Mouse (Mus musculus) CH12.LX (cell line): ENCODE measurements around the gene Cyp39a1. TPM values are rescaled to one million over a fixed set of nuclear protein-coding genes. Genes with fewer than 3 reads are reported as not detected.

Experiments
- DNase-seq: peaks from one replicate; pipeline ENCODE4 v3.0.0-alpha.2; 2013; ENCODE audit errors: extremely low read depth
- H3K27ac ChIP-seq: 2 replicates; pipeline ENCODE4 v1.5.1; 2012; ENCODE audit warnings: low read depth, mild to moderate bottlenecking, control low read depth, moderate library complexity; ENCODE audit not compliant: insufficient read depth
- H3K27me3 ChIP-seq: replicated peaks from 2 replicates; pipeline ENCODE3; 2012; ENCODE audit warnings: inconsistent platforms
- H3K36me3 ChIP-seq, 2 experiments: replicated peaks in 1 of 2; 2 replicates each; pipeline versions ENCODE3 to v1.6.1; 2012; ENCODE audit warnings: inconsistent platforms in 1 of 2, low read length in 1 of 2, mild to moderate bottlenecking in 1 of 2, mixed read lengths in 1 of 2, moderate library complexity in 1 of 2; ENCODE audit not compliant: control insufficient read depth in 1 of 2, insufficient read depth in 1 of 2
- H3K4me1 ChIP-seq, 2 experiments: 2 replicates each; pipeline ENCODE4 v1.6.1; 2012; ENCODE audit warnings: inconsistent platforms in 1 of 2, moderate library complexity in 1 of 2; ENCODE audit not compliant: insufficient read depth in 2 of 2, control insufficient read depth in 1 of 2
- H3K4me2 ChIP-seq: 2 replicates; pipeline ENCODE4 v1.6.1; 2012; ENCODE audit warnings: low read depth, mild to moderate bottlenecking, control low read depth; ENCODE audit not compliant: poor library complexity, insufficient read depth, severe bottlenecking
- H3K4me3 ChIP-seq, 3 experiments: fragments of 150-350 bp in 1 of 3; sonication (generic) in 1 of 3; replicated peaks in 1 of 3; 2 replicates each; pipeline versions ENCODE3 to v1.5.1; 2011 to 2012; ENCODE audit warnings: low read depth in 2 of 3, low read length in 2 of 3, mild to moderate bottlenecking in 2 of 3, moderate library complexity in 2 of 3, control low read depth in 1 of 3, improper control_type of control experiment in 1 of 3, inconsistent platforms in 1 of 3, mixed read lengths in 1 of 3; ENCODE audit not compliant: poor library complexity in 1 of 3
- H3K79me2 ChIP-seq: replicated peaks from 2 replicates; pipeline ENCODE4 v1.6.1; 2012; ENCODE audit warnings: mild to moderate bottlenecking, moderate library complexity; ENCODE audit not compliant: control insufficient read depth, poor library complexity, insufficient read depth, severe bottlenecking; ENCODE audit errors: extremely low read depth
- H3K9ac ChIP-seq: 2 replicates; pipeline ENCODE4 v1.6.1; 2012; ENCODE audit warnings: low read depth, mild to moderate bottlenecking, control low read depth, moderate library complexity; ENCODE audit not compliant: insufficient read depth
- H3K9me3 ChIP-seq: replicated peaks from 2 replicates; pipeline ENCODE3; 2012; ENCODE audit warnings: low read length, inconsistent platforms, mixed read lengths
- BHLHE40 ChIP-seq: IDR thresholded peaks from 2 replicates; pipeline ENCODE4 v1.6.1; 2011; ENCODE audit warnings: mild to moderate bottlenecking, low read depth, low read length, improper control_type of control experiment
- CHD1 ChIP-seq: IDR thresholded peaks from 2 replicates; pipeline ENCODE4 v1.6.1; 2012; ENCODE audit warnings: low read depth, low read length, improper control_type of control experiment, inconsistent platforms
- CHD2 ChIP-seq: IDR thresholded peaks from 2 replicates; pipeline ENCODE4 v1.6.1; 2011; ENCODE audit warnings: low read length, improper control_type of control experiment
- E2F4 ChIP-seq: IDR thresholded peaks from 2 replicates; pipeline ENCODE4 v1.6.1; 2011; ENCODE audit warnings: low read depth, low read length, improper control_type of control experiment; ENCODE audit not compliant: insufficient replicate concordance
- ETS1 ChIP-seq: conservative IDR thresholded peaks from 2 replicates; pipeline ENCODE4 v1.6.1; 2012; ENCODE audit warnings: low read depth, mild to moderate bottlenecking, inconsistent platforms, low read length, improper control_type of control experiment, moderate library complexity
- GABPA ChIP-seq: IDR thresholded peaks from 2 replicates; pipeline ENCODE4 v1.6.1; 2012; ENCODE audit warnings: low read depth, low read length, improper control_type of control experiment, inconsistent platforms; ENCODE audit not compliant: insufficient replicate concordance
- HCFC1 ChIP-seq: IDR thresholded peaks from 2 replicates; pipeline ENCODE4 v1.6.1; 2012; ENCODE audit warnings: low read depth, mild to moderate bottlenecking, inconsistent platforms, low read length, improper control_type of control experiment
- JUN ChIP-seq: IDR thresholded peaks from 2 replicates; pipeline ENCODE4 v1.6.1; 2011; ENCODE audit warnings: low read depth, mild to moderate bottlenecking, low read length, improper control_type of control experiment, moderate library complexity; ENCODE audit not compliant: insufficient read depth
- MAFK ChIP-seq: IDR thresholded peaks from 2 replicates; pipeline ENCODE4 v1.6.1; 2011; ENCODE audit warnings: low read length, improper control_type of control experiment; ENCODE audit not compliant: insufficient replicate concordance
- MAX ChIP-seq: IDR thresholded peaks from 2 replicates; pipeline ENCODE4 v1.6.1; 2011; ENCODE audit warnings: low read length, improper control_type of control experiment
- MXI1 ChIP-seq: IDR thresholded peaks from 2 replicates; pipeline ENCODE4 v1.6.1; 2011; ENCODE audit warnings: mild to moderate bottlenecking, low read depth, low read length, improper control_type of control experiment
- NRF1 ChIP-seq: IDR thresholded peaks from 2 replicates; pipeline ENCODE4 v1.6.1; 2014; ENCODE audit warnings: low read depth, mild to moderate bottlenecking, inconsistent platforms, low read length, improper control_type of control experiment, moderate library complexity
- PAX5 ChIP-seq: IDR thresholded peaks from 2 replicates; pipeline ENCODE4 v1.6.1; 2012; ENCODE audit warnings: low read length, inconsistent platforms, mixed read lengths
- POLR2AphosphoS2 ChIP-seq: IDR thresholded peaks from 2 replicates; pipeline ENCODE4 v1.6.1; 2011; ENCODE audit warnings: low read depth, low read length, improper control_type of control experiment
- RCOR1 ChIP-seq: conservative IDR thresholded peaks from 2 replicates; pipeline ENCODE4 v1.6.1; 2012; ENCODE audit warnings: low read depth, mild to moderate bottlenecking, inconsistent platforms, low read length, improper control_type of control experiment
- SIN3A ChIP-seq: IDR thresholded peaks from 2 replicates; pipeline ENCODE4 v1.6.1; 2012; ENCODE audit warnings: low read length, improper control_type of control experiment, inconsistent platforms
- SMC3 ChIP-seq: IDR thresholded peaks from 2 replicates; pipeline ENCODE4 v1.6.1; 2011; ENCODE audit warnings: low read depth, low read length, improper control_type of control experiment
- TBP ChIP-seq: conservative IDR thresholded peaks from 2 replicates; pipeline ENCODE4 v1.6.1; 2011; ENCODE audit warnings: low read depth, low read length, improper control_type of control experiment
- TCF12 ChIP-seq: IDR thresholded peaks from 2 replicates; pipeline ENCODE4 v1.6.1; 2014; ENCODE audit warnings: low read depth, mild to moderate bottlenecking, inconsistent platforms, low read length, improper control_type of control experiment
- UBTF ChIP-seq: IDR thresholded peaks from 2 replicates; pipeline ENCODE4 v1.6.1; 2012; ENCODE audit warnings: low read depth, mild to moderate bottlenecking, inconsistent platforms, low read length, improper control_type of control experiment, moderate library complexity
- USF1 ChIP-seq: IDR thresholded peaks from 2 replicates; pipeline ENCODE4 v1.6.1; 2014; ENCODE audit warnings: low read depth, mild to moderate bottlenecking, inconsistent platforms, low read length, improper control_type of control experiment
- USF2 ChIP-seq: conservative IDR thresholded peaks from 2 replicates; pipeline ENCODE4 v1.6.1; 2011; ENCODE audit warnings: low read depth, low read length, improper control_type of control experiment
- ZC3H11A ChIP-seq: IDR thresholded peaks from 2 replicates; pipeline ENCODE4 v1.6.1; 2012; ENCODE audit warnings: low read depth, mild to moderate bottlenecking, inconsistent platforms, low read length, improper control_type of control experiment
- ZKSCAN1 ChIP-seq: IDR thresholded peaks from 2 replicates; pipeline ENCODE4 v1.6.1; 2012; ENCODE audit warnings: low read depth, inconsistent platforms, low read length, improper control_type of control experiment, borderline replicate concordance
- ZMIZ1 ChIP-seq: IDR thresholded peaks from 2 replicates; pipeline ENCODE4 v1.6.1; 2012; ENCODE audit warnings: low read depth, mild to moderate bottlenecking, inconsistent platforms, low read length, improper control_type of control experiment
- dilution Hi-C: fragments of 300-500 bp; cut with MboI; formaldehyde crosslinking; loops from 2 replicates; pipeline ENCODE4 v1.14.3; 2020; ENCODE audit warnings: low sequenced_read_pairs; ENCODE audit not compliant: extremely low pct_unique_long_range_greater_than_20kb, extremely low pct_ligation_motif_present
- in situ Hi-C: fragments of 300-500 bp; cut with MboI; formaldehyde crosslinking; loops from 3 replicates; pipeline ENCODE4 v1.14.3; 2019; ENCODE audit warnings: low sequenced_read_pairs, low pct_ligation_motif_present, low pct_unique_long_range_greater_than_20kb, mixed read lengths
- polyA plus RNA-seq: library from polyadenylated mRNA; unstranded; fragments of >175 nt; gene quantifications from 2 replicates; pipeline ENCODE4 v1.2.1, GENCODE M21; 2012; ENCODE audit warnings: low read depth; ENCODE audit not compliant: insufficient read length
- total RNA-seq, 2 experiments: library from RNA; depleted of rRNA; stranded (reverse); fragments of 300-350 nt in 1 of 2; fragments of >200 nt in 1 of 2; gene quantifications; 2 replicates each; pipeline ENCODE4 v1.2.3; 2012 to 2014

Gene Cyp39a1
- total and polyA plus RNA-seq, 3 experiments = 0.04 to 0.43 (median 0.16) TPM

GRCm38 (mm10) chr17:43629026-43629495 lies 38.2 kb upstream of the Cyp39a1 start:
- H3K4me3 ChIP-seq = no peak overlapping the region
- no peak overlapping the region for H3K4me2 ChIP-seq
- no peaks in the 10 kb centered on the region for H3K4me1 ChIP-seq
- peaks cover 64% of the 10 kb centered on the region for H3K9me3 ChIP-seq
- H3K79me2 ChIP-seq = no peaks in the 10 kb centered on the region
- TF ChIP-seq TCF12 (no peak), ZC3H11A (no peak), USF2 (no peak), UBTF (no peak), NRF1 (no peak), MXI1 (no peak)
- TF ChIP-seq, all 38 proteins: peak for 0
- H3K27me3 ChIP-seq = no peaks in the 10 kb centered on the region
- dilution Hi-C loops = no loop called here
- H3K9ac ChIP-seq = no peak overlapping the region
- H3K27ac ChIP-seq = no peak overlapping the region
- H3K36me3 ChIP-seq = no peaks in the 10 kb centered on the region
- in situ Hi-C loops = no loop called here
- DNase-seq = no peak

- Histone ChIP-seq H3K4me3 (no peak within 1 kb of the TSS), H3K9me3 (peaks cover 58% of the 10 kb centered on the region), H3K36me3 (no peaks in the 10 kb centered on the region), H3K79me2 (no peaks in the 10 kb centered on the region), H3K4me1 (no peaks in the 10 kb centered on the region), H3K27ac (no peak within 1 kb of the TSS), H3K9ac (no peak within 1 kb of the TSS), H3K27me3 (no peaks in the 10 kb centered on the region), H3K4me2 (no peak within 1 kb of the TSS)
- dilution Hi-C loops (no loop called here), in situ Hi-C loops (no loop called here)
- no peak for DNase-seq
- no peak for TF ChIP-seq MAX
- no peak for TF ChIP-seq SMC3
- no peak for TF ChIP-seq E2F4
- no peak for TF ChIP-seq USF1
- no peak for TF ChIP-seq POLR2AphosphoS2
- no peak for TF ChIP-seq ZMIZ1
- TF ChIP-seq CHD2 = no peak
- TF ChIP-seq UBTF = no peak
- no peak for TF ChIP-seq PAX5
- no peak for TF ChIP-seq TBP
- no peak for TF ChIP-seq HCFC1
- TF ChIP-seq MAFK = no peak
- TF ChIP-seq GABPA = no peak
- TF ChIP-seq SIN3A = no peak
- TF ChIP-seq RCOR1 = no peak
- no peak for TF ChIP-seq ZKSCAN1
- no peak for TF ChIP-seq CHD1
- TF ChIP-seq BHLHE40 = no peak
- no peak for TF ChIP-seq JUN
- no peak for TF ChIP-seq ETS1
Observed at GRCm38 (mm10) chr17:43629496-43630426, 37.5 kb upstream of the Cyp39a1 start, which contains the start of gene Tdrd6. Gene Tdrd6 (minus strand): TSS chr17:43630299.
